15 mouse cellular contexts compared by ENCODE assay signal in the genomic region with DNA sequence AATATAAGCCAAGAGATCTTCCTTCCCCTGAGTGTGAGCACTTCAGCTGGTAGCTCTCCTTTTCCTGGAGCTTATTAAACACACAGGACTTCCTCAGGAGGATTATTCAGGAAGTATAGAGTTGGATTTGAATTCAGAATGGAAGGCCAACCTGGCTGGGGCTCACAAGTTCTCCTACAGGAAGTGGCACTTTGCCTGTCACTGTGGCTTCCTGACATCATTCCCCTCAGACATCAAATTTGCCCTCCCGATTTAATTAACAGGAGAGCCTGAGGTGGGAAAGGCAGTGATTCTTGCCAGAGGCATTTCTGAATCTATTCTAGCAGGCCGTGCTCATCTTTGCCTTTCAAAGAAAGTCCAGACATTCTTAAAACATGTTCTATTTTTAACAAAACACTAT.
"Had no signal": no experiment of that assay in that cellular context is flagged by ENCODE, and none has a peak within 500 bp of the region (broad histone marks: within the 10 kb centered on the region; RNA-seq: fewer than 3 reads in every experiment).

No protein-coding gene starts in this region.

- H3K36me3 ChIP-seq: kidney, embryonic 15.5 days; midbrain, embryonic 13.5 days had no signal

- H3K4me1 ChIP-seq: kidney, embryonic 15.5 days; midbrain, embryonic 13.5 days had no signal

- H3K27ac ChIP-seq: kidney, embryonic 15.5 days; left cerebral cortex, adult 2 months; liver, embryonic 14.5 days; macrophage; midbrain, embryonic 13.5 days had no signal

- H3K9me3 ChIP-seq: kidney, embryonic 15.5 days; midbrain, embryonic 13.5 days had no signal

- H3K4me2 ChIP-seq: kidney, embryonic 15.5 days; liver, embryonic 11.5 days; lung, embryonic 14.5 days; midbrain, embryonic 13.5 days had no signal

- DNase-seq: kidney, postnatal 10 days; kidney, postnatal 36 days; layer of hippocampus, postnatal 36 days; liver, postnatal 0 days; lung, embryonic 14.5 days; thymus, adult 18-20 months; thymus, postnatal 36 days had no signal

- H3K4me3 ChIP-seq: kidney, embryonic 15.5 days; left cerebral cortex, adult 2 months; midbrain, embryonic 13.5 days had no signal

- H3K9ac ChIP-seq: kidney, embryonic 15.5 days; liver, embryonic 14.5 days; liver, postnatal 0 days; lung, embryonic 14.5 days; midbrain, embryonic 13.5 days had no signal

- ATAC-seq: liver, postnatal 0 days; lung, postnatal 0 days; midbrain, embryonic 13.5 days; midbrain, embryonic 16.5 days had no signal

- H3K27me3 ChIP-seq: kidney, embryonic 15.5 days; midbrain, embryonic 13.5 days had no signal
